Mouse (Mus musculus) B cell, adult 2 months (primary cell): ENCODE data around the gene Ttc21a.

Experiments used
- DNase-seq, 2 experiments: peaks; one replicate each; pipeline ENCODE4 v3.0.0; 2022

The Ttc21a gene

GRCm38 (mm10) chr9:119937005-119937773 is at the start of gene Ttc21a, which contains the start of gene Gorasp1:
Gene Ttc21a, plus strand, starts transcription at chr9:119937606.
Gene Gorasp1, minus strand, starts transcription at chr9:119937565.
- peak; percentile 95 for DNase-seq

- DNase-seq = no peak
Observed at GRCm38 (mm10) chr9:119888843-119889246, 48.6 kb upstream of the Ttc21a start.

- no peak for DNase-seq
Observed at GRCm38 (mm10) chr9:119889446-119889845, 48.0 kb upstream of the Ttc21a start.

- DNase-seq = peak; percentile 57 to 60
Observed at GRCm38 (mm10) chr9:119890692-119891091, 46.7 kb upstream of the Ttc21a start.

- DNase-seq = no peak
Observed at GRCm38 (mm10) chr9:119893881-119894280, 43.5 kb upstream of the Ttc21a start.

GRCm38 (mm10) chr9:119894339-119895009 is 42.9 kb upstream of the Ttc21a start, which contains the start of gene Wdr48:
Gene Wdr48, plus strand, starts transcription at chr9:119894878.
- DNase-seq = peak; percentile 97 to 98

GRCm38 (mm10) chr9:119895040-119895721 is 42.2 kb upstream of the Ttc21a start:
- DNase-seq = peak in 1 of 2 experiments; percentile 65

GRCm38 (mm10) chr9:119899446-119899845 is 38.0 kb upstream of the Ttc21a start:
- no peak for DNase-seq

GRCm38 (mm10) chr9:119902410-119903151 is 34.8 kb upstream of the Ttc21a start:
- DNase-seq = no peak

GRCm38 (mm10) chr9:119908708-119909107 is 28.7 kb upstream of the Ttc21a start:
- no peak for DNase-seq

GRCm38 (mm10) chr9:119909931-119910330 is 27.5 kb upstream of the Ttc21a start:
- DNase-seq = no peak

GRCm38 (mm10) chr9:119913087-119913838 is 24.1 kb upstream of the Ttc21a start:
- no peak for DNase-seq

- no peak for DNase-seq
Observed at GRCm38 (mm10) chr9:119919858-119920257, 17.5 kb upstream of the Ttc21a start.

- no peak for DNase-seq
Observed at GRCm38 (mm10) chr9:119923462-119923861, 13.9 kb upstream of the Ttc21a start.

GRCm38 (mm10) chr9:119925120-119925657 is 12.2 kb upstream of the Ttc21a start:
- no peak for DNase-seq

GRCm38 (mm10) chr9:119925729-119926128 is 11.7 kb upstream of the Ttc21a start:
- no peak for DNase-seq

GRCm38 (mm10) chr9:119926497-119926896 is 10.9 kb upstream of the Ttc21a start:
- no peak for DNase-seq

GRCm38 (mm10) chr9:119932358-119932757 is 5.0 kb upstream of the Ttc21a start:
- DNase-seq = no peak

GRCm38 (mm10) chr9:119933675-119934074 is 3.7 kb upstream of the Ttc21a start:
- DNase-seq = no peak

- DNase-seq = no peak
Observed at GRCm38 (mm10) chr9:119938496-119938895, 1.1 kb downstream of the Ttc21a start.

GRCm38 (mm10) chr9:119939646-119940045 is 2.2 kb downstream of the Ttc21a start:
- DNase-seq = no peak

- DNase-seq = no peak
Observed at GRCm38 (mm10) chr9:119941407-119941806, 4.0 kb downstream of the Ttc21a start.
